Mouse (Mus musculus): ENCODE measurements at regions not wholly inside any gene's neighbourhood (a gene's known extent, or its start where the extent isn't known, plus 50 kb on each side); places are given as distances from the start of the nearest gene placed in this dataset.

DNA sequence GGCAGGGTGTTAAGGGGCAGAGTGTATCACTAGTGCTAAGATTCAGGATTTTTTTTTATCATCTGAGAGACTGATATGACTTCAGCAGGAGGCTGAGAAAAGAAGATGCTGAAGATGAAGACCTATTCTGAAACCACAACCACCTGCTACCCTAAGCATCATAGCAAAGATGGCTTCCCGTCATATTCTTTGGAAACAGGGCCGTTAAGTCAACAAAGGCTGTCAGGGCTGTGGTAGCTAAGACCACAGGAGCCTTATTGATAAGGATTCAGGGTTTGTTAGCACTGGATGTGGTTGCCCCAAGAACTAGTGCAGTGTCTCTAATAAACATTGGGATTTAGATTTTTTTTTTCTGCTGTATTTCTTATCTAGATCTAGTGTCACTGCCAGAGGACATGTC is 56.7 kb upstream of the Rasgrp1 start:
- no peak for DNase-seq (ENCODE audit: low read depth, low spot score)

DNA sequence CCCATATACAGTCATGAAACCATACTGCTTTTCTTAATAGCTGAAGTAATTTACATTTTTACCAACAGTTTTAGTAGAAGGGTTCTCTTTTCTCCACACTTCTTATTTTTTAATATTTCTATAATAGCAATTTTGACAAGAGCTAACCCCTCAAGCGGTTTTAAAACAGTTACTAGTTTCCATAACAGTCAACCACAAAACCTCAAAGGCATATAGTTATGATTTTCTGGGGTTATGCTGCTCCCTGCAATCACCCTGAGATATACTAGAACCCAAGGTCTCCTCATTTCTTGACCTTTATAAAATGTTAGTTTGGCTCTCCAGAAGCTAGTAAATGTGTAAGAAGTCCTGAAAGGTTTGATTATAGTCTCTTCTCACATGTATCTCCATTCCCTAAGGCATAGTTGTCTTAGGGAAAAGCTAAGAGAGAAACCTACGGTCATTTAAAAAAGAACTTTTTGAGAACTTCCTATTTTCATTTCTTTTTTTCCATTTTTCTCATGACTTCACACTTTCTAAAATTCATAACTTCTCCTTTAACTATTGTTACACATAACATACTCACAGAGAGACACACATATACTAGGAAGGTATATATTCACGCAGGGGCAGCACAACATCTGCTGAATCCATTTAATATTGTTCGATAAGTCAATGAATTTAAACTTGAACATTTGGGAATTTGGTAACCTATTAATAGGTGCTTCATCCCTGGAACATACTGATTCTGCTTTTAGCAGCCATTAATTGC is 60.8 kb upstream of the Rasgrp1 start:
- no peak for DNase-seq (ENCODE audit: low read depth, low spot score)

DNA sequence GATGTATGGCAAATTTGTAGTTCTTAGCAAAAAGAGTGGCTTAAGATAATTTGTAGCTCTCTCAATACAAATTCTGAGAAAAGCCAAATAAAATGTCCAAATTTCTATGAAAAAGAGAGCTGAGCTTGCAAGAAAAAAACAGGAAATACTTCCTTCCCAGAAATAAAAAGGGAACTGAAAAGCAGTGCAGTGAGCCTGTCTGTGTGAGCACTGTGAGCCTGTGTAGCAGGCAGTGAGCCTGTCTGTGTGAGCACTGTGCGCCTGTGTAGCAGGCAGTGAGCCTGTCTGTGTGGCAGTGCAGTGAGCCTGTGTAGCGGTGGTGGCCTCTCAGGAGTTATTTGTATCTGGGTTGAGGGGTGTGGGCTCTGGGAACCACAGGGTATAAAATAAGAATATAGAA is 62.7 kb upstream of the Rasgrp1 start:
- peak; percentile 22 for DNase-seq (ENCODE audit: low read depth, low spot score)

DNA sequence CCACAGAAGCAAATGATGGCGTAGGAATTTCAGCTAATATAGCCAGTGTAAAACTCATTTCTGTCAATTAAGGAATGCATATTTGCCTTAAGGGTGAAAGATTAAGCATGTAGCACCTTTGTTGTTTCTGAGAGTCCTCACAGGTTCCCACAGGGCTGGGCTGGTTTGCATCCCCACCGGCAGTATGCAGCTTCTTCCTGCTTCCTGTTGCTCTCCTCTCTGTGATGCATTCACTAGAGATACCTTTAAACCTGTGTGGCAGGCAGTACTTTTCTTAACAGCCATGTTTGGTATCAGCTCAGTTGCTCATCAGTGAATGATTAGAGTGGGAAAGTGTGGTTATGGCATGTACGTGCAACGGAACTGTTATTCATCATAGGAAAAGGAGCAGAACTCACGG is 65.4 kb upstream of the Rasgrp1 start:
- no peak for DNase-seq (ENCODE audit: low read depth, low spot score)

DNA sequence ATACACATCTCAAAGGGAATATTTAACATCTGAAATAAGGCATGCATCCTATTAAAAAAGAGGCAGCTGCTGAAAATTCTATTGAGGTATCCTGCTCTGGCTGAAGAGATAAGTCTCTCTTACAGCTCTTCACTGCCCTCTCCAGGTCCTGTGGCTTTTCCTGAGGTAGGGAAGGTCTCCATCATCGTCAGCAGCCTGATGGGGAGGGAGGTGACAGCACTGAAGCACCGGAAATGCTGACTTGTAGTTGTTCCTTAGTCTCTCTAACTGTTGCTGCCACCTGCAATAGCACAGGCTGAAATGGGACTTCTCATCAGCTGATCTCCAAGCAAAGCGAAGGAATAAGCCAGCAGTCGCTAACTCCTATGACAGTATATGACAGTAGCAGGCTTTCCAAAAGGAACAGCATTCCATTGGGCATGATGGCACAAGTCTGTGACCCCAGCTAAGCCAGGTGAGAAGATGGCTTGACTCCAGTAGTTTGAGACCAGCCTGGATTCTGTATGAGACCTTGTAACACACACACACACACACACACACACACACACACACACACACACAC is 69.3 kb upstream of the Rasgrp1 start:
- DNase-seq (ENCODE audit: low read depth, low spot score), result no peak

DNA sequence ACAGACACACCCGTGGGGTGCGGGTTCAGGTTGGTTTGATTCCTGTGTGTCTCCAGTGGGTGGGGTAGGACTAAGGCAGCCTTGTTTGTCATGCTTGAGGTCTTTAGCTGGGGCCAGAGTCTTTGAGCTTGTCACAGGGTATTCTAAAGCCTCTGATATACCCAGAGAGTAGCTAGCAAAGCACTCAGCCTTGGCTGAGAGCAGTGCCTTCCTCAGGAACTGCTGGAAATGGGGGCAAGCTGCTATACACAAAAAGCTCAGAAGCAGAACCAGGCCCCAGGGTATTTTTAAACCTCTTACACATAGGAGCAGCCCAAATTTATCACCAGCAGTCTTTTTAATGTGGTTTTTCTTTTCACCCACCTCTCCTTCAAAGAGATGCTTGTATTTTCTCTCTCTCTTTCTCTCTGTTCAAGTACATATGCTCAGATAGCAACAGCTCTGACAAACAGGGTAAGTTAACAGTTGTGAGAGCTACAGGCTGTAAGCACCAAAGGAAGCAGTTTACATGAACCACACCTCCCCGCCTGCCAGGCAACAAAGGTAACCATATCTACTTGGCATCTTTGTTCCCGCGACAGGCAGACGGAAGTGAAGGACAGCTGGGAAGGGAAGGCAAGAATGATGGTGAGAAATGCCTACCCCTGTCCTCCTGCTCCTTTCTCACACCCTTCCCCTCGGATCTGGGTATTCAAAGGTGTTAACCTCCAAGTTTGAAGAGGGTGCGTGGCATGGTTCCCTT is 74.6 kb upstream of the Rasgrp1 start:
- no peak for DNase-seq (ENCODE audit: low read depth, low spot score)

DNA sequence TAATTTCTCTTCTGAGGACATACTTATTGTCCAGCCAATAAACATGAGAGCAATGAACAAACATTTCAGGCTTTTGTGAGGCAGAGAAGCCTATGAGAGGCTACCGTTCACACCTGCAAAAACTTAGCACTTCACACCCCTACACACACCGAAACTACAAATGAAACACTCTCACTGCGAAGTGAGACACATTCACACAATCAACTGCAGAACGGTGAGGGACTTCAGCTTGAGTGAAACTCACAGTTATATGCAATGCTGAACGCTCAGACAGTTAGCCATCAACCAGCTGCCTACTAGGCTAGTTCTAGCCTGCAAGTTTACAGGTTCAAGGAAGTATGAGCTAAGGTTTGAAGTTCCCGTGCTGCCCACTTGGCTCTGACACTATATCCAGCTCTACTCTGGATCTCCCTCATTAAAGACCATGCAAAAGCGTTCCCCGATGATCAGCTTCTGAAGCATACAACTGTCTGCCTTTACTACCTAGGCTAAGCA is 75.4 kb upstream of the Rasgrp1 start:
- DNase-seq (ENCODE audit: low read depth, low spot score), result no peak

DNA sequence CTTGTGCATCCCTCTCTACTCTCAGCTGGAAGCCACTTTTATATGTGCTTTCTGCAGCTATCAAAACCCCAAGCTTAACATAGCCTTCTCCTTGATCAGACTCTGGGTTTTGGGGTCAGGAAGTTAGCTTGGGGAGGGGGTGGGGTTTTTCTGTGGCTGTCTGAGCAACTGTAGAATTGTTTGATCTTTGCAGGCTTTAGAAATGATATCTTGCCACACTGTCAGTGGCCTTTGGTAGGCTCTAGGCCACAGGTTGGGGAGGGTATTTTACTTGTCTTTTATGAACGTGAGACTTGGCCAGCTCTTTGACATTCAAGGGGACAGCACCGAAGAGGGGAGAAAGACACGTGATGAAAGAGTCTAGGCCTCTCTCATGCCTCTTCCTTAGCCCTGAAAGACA is 75.9 kb upstream of the Rasgrp1 start:
- no peak for DNase-seq (ENCODE audit: low read depth, low spot score)

DNA sequence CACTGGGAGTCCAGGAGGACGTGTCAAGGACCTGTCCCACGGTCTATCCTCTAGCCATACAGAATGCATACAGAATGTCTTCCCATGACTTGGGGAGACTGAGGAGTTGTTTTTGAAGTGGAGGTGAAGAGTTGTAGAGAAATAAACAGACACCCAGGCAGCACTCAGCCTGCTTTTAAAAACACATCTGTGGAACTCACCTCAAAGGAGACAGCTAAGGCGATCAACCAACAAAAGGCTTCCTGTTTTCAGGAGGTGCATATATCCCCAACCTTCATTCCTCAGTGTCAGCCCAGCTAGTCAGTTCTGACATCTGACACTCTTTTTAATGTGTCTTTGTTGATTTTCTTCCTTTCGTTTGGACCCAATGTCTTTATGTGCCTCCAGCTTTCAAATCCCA is 78.6 kb upstream of the Rasgrp1 start:
- no peak for DNase-seq (ENCODE audit: low read depth, low spot score)

DNA sequence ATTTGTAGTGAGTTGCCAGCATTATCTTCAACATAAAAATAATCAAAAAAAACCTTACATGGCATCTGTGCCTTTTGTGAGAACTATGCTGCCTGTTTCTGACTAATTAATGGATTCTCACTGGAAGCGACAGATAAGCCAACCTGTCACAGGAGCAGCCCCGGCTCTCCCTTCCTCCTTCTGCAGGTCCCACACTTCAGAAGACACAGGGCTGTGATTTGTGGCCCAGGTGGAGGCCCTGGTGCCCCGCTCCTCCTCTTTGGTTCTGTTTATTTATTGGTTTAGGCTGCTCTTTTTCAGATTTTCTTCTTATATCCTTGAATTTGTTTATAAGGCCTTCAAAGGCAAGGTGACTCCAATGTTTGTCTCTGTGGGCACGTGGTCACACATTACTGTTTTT is 80.0 kb upstream of the Rasgrp1 start:
- DNase-seq (ENCODE audit: low read depth, low spot score), result no peak

DNA sequence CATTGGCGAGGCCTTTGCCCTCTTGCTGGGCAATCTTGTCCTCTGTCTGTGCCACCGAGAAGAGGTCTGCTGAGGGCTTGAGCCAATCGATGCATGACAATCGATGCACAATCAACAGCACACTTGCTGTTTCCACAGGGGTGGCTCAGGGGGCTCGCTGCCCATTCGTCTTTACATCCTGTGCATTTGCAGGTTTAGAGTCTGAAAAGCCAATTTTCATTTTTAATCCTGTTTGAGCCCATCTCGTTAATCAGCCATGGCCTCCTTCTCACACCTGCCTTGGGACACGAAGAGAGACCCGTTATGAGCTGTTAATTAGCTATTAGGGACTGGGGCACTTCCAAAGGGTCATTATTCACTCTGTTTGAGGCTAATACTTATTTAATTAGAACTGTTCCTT is 86.4 kb upstream of the Rasgrp1 start:
- no peak for DNase-seq (ENCODE audit: low read depth, low spot score)

DNA sequence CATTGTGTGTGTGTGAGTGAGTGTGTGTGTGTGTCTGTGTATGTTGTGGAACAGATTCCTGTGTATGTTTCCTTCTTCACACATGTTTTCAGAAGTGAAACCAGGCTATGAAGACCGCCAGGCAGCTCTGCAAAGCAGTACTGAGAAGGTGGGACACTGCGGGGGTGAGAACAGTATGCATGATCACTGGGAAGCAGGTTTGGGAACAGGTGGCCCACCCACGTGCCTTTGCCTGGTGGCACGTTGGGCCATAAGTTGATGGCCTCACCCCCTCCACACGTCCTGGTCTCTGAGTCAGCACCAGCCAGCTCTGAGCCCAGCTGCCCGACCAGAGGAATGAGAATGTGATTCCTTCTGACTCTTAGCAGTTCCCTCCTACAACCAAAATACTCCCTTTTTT is 89.2 kb upstream of the Rasgrp1 start:
- DNase-seq (ENCODE audit: low read depth, low spot score), result no peak

DNA sequence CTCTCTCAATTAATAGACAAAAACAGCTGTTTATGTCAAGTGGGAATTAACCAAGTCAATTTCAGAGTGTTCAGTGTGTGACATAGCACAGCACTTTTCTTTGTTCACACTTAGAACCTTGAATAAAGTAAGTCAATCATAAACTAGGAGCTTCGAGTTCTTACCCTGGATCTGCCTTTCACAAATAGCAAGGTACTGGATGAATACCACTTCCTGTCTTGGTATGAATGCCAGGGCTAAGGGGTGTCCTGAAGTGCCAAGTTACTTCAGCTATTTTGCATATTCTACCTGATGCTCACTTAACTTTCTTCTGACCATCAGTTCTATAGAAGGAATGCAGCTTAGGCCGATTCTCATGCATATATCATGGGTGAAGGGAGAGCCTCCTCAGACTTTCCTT is 90.1 kb upstream of the Rasgrp1 start:
- DNase-seq (ENCODE audit: low read depth, low spot score), result no peak

DNA sequence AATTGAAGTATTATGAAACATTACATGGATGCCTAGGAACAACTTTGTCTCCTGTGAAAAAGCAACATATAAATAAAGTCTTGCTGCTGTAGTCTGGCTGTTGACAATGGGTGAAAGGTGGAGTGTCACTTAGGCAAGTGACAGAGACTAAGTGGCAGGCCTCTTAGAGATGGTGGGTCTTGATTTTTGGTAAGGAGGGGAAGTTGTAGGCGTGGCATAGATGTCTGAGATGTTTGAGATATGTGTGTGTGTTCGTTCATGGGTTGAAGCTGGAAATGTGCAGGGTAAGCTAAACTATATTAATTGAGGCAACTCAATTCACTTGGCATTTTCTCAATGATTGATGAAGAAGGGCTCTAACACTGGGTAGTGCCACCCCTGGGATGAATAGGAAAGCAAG is 90.7 kb upstream of the Rasgrp1 start:
- DNase-seq (ENCODE audit: low read depth, low spot score), result no peak

DNA sequence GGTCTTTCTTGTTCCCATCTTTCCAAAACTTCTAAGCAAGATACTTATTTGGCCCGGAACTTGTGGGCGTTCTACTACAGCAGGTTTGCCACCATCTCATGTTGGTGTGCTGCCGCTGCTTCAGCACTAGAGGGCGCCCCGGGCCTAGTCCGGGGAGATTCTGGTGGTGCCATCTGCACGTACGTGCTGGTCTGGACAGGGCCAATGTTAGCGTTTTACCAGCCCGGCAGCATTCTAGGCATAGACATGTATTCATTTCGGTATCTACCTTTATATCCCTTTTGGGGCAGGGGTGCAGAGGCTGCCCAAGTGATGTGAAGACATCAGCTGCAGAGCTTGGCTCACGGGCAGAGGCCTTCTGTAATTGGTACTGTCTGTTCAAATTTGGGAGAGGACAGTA is 95.3 kb upstream of the Rasgrp1 start:
- peak; percentile 51 for DNase-seq (ENCODE audit: low read depth, low spot score)

DNA sequence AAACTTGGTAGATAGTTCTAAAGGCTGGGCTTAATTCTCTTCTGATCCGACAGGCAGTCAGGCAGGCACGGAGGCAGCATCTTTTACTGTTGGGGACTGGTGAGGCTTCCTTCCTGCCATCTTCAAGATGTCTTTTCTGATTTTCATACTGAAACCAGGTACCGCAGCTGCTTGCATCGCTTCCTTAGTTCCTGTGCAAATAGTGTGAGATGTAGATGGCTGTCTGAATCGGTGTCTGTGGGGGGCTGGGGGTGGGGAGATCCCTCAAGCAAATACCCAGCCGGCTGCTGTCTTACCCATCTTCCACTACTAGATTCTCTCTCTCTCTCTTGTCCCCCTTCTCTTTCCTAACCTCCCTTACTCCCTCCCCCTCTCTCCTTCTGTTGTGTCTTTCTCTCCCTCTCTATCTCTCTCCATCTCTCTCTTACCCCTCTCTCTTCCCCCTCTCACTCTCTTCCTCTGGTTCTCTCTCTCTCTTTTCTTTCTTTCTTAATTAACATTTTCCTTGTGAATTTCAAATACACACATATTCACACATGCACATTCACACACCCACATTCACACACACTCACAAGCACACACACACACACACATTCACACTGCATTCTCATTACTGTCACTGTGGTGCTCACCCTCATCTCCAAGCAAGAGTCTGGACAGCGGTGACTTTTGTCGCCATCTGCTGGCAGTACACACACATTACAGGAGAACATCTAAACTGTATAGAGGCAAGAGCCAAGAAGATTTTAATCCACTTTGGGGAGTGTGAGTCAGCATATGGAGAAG is 96.0 kb upstream of the Rasgrp1 start:
- DNase-seq (ENCODE audit: low read depth, low spot score), result peak; percentile 71

DNA sequence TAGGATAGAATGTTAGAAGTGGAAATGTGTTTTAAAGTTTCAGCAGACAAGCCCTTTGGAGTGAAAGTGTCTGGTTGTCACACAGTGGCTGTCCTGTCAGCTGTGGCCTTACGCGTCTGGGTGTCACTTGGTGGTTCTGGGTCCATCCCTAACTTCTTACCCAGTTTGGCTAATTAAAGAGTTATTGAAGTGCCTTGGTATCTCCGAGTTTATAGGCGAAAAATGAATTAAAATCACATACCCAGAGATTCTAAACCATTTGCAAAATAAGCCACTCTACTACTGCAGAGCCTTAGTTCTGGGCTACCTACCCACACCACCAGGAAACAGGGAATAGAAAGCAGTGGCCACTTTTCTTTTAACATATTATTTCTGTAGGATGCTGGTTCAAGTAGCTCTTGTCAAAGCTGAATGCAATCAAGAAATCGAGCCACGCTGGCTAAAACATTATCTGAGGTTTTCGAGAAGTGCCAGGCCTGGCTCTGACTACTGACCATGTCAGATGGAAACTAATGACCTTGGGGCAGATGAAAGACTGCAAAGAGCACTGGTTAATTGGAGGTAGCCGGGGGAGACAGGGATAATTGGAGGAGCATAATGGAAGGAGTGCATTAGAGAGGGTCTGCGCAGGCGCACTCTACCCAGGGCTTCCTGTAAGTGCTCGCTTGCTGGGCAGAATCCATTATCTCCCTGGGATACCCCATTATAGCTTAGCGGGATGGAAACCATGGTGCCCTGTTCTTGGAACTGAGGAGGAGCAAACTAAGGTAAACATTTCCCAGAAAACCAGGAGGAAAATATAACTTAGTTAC is 96.8 kb upstream of the Rasgrp1 start:
- DNase-seq (ENCODE audit: low read depth, low spot score), result no peak

DNA sequence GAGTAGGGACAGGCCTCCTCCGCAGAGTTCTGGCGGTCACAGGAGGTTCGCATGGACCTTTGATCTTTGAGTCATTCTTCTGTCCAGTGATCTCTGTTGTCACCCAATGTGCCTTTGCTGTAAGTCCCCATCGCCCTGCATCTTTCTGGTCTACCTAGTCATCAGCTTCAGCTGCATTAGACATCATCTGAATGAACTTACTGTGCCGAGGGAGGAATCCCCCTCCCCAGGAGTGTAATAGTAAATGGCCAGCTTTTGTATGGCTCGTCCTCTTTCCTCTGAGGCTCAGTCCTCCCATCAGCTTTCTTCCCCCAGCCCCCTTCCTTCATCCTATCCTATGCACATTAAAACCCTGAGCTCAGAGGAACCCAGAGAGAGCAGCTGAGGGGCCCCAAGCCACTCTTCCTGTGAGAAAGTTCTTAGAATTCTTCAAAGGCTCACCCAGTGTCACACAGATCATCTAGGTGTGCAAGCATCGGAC is 98.0 kb upstream of the Rasgrp1 start:
- DNase-seq (ENCODE audit: low read depth, low spot score), result no peak

DNA sequence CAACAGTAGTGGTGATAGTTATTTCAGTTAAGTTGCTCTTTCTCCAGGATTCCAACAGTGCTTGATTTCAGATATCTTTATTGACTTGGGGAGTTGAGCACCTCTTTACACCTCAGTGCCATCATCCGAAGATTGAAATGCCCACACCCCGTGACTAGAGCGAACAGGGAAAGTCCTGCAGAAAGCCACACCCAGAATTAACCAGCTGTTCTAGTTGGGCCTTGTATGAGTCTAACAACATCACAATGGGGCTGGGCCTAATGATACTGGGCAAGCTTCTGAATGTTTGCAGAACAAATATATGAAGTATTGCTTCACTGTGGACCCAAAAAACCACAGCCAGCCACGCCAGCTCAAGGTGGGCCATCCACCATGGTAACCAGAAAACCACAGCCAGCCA is 100.1 kb upstream of the Rasgrp1 start:
- DNase-seq (ENCODE audit: low read depth, low spot score), result no peak

DNA sequence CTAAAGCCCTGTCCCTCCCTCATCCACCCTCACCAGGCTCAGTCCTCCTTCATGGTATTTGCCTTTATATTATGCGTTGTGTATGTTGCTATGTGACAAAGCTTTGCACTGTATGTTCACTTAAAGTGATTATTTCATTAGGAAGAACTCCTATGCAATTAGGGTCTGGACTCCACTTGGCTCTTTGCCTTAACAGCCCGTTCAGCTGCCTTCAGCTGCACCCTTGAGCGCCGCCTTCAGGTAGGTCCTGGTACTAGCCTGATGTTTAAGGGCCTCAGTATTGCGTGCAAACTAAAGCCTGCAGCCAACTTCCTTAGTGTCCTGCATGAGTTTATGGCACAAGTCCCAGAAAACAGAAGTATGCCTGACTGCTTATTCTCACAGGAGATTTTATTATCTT is 101.9 kb upstream of the Rasgrp1 start:
- peak; percentile 62 for DNase-seq (ENCODE audit: low read depth, low spot score)

DNA sequence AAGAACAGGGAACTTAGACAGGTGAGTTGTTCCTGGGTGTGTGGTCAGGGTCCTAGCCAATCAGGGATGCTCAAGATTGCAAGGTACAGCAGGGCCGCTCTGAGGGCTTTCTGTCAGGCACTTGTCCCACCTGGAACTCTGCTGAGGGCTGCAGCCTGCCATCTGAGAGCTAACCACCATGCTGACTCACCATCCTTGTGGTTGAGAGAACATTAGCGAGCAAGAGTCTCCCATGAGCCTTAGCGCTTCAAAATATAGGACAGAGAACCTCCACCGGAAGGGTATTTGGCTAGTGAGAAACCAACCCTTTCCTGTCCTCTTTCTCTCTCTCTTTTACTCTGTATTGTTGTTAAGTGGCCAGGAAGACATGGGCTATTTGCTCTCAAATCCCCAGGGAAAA is 104.1 kb upstream of the Rasgrp1 start:
- no peak for DNase-seq (ENCODE audit: low read depth, low spot score)
